Mouse (Mus musculus): ENCODE data around the gene Gpbp1. TPM values are rescaled to one million over a fixed set of nuclear protein-coding genes. Genes with fewer than 3 reads are reported as not detected.
A peak's percentile ranks its signal among the peaks of the same experiment; 100 is the strongest.

Gpbp1 gene
- polyA plus RNA-seq (2016; fragmentation: Nextera tagmentation; extraction: Ambion mirVana) = 97.9 and 102 TPM in 2 replicates

DNA sequence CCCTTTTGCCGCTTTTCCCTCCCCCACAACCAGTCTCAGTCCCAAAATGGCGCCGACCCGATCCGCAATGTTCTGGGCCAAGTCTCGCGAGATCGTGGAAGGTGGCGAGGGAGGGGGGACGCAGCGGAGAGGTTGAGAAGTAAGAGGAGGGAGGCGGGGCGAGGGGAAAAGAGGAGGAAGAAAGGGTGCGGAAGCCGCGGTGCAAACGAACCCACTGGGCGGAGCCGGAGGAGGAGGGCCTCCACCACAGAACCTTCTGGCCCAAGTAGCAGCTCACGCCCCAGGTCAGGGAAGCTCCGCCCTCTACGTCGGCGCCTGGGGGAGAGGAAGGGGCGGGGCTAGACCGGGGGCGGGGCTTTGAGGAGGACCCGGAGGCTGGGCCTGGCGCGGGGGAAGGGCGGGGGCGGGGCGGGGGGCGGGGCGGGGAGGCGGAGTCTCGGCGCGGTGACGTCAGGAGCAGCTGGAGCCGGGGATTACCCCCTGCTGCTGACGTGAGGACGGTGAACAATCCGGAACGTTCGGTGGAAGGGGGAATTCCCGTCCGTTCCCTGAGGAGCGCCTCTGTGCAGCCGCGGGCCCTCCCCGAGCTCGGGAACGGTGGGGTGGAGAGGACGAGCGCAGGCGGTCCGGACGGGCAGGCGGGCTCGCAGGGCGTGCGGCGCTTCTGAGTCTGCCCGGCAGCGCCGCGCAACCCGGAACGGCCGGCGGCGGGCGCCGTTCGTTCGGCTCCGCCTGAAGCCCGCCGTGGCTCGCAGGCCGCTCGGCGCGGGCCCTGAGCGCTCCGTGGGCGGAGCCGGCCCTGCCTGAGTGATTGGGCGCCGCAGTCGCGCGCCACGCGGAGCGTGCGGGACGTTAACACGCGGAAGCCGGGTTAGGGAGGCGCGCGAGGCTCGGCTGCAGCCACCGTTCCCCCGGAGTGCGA lies at the start of gene Gpbp1:
Gene Gpbp1, minus strand, starts transcription at position 310 of the 922 bp plus-strand sequence.
- Histone ChIP-seq H3K27me3 (ENCODE audit: low read depth, poor library complexity, severe bottlenecking) (peaks cover 30% of the 10 kb centered on the region), H3K4me3 (peak within 1 kb of the TSS; percentile 92), H3K27ac (replicated peaks) (peak within 1 kb of the TSS; percentile 98), H3K9me3 (replicated peaks) (no peaks in the 10 kb centered on the region), H3K36me3 (0 out of 2 replicates have a peak, but pooled peaks cover 7% of the 10 kb centered on the region), H3K4me1 (peaks cover 40% of the 10 kb centered on the region)
- DNase-seq (ENCODE audit: low spot score) = peak; percentile 100
- WGBS = under 1% methylated on average over 106 of the region's 109 CpGs

DNA sequence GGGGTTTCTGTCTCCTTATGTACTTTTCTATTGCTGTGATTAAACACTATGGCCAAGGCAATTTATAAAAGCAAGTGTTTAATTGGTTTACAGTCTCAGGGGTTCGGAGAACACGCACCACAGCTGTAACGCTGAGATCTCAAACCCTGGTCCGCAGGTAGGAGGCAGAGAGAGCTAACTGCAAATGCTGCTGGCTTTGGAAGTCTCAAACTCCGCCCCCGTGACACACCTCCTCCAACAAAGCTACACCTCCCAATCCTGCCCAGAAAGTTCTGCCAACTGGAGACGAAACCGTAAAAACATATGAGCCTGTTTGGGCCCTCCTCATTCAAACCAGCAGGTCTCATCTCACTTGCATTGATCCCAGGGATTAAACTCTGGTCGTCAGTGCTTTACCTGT lies 47.8 kb upstream of the Gpbp1 start:
- DNase-seq (ENCODE audit: low spot score) = no peak
- WGBS = 83% methylated on average over 9 of the region's 9 CpGs

DNA sequence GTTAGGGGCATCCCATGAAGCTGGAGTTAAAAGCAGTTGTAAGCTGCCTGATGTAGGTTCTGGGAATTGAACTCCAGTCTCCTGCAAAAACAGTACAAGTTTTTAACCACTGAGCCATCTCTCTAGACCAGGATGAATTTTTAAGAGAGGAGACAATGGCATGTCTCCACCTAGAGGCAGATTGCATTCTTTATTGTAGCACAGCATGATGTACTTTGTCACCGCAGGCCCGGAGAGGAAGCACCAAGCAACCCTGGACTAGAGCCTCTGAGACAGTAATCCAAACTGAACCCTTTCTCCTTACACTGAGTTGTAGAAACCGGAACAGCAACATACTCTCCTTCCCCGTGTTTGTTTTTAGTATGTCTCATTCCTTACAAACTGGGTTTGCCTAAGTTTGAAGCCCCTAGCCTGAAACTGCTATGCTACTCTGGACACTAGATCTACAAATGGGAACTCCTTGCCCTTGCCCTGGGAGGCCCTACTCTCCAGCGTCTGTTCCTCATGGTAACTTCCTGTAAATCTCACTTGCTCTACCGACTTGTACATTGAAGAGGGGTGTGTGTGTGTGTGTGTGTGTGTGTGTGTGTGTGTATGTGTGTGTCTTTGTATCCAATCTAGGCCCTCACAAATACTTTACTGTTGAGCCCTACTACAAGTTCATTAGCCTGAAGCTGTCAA lies 46.4 kb upstream of the Gpbp1 start:
- WGBS = 88% methylated on average over 6 of the region's 6 CpGs
- Histone ChIP-seq H3K27ac (replicated peaks) (no peak overlapping the region), H3K9me3 (replicated peaks) (no peaks in the 10 kb centered on the region), H3K4me1 (no peaks in the 10 kb centered on the region), H3K4me3 (no peak overlapping the region), H3K36me3 (no peaks in the 10 kb centered on the region), H3K27me3 (ENCODE audit: low read depth, poor library complexity, severe bottlenecking) (no peaks in the 10 kb centered on the region)
- no peak for DNase-seq (ENCODE audit: low spot score)

More for the DNA sequence above, 47.8 kb upstream of the Gpbp1 start:
- H3K4me1 ChIP-seq = no peaks in the 10 kb centered on the region
- H3K4me3 ChIP-seq = no peak overlapping the region
- no peak overlapping the region for H3K27ac ChIP-seq (replicated peaks)
- H3K27me3 ChIP-seq (ENCODE audit: low read depth, poor library complexity, severe bottlenecking) = no peaks in the 10 kb centered on the region
- H3K9me3 ChIP-seq (replicated peaks) = no peaks in the 10 kb centered on the region
- no peaks in the 10 kb centered on the region for H3K36me3 ChIP-seq

DNA sequence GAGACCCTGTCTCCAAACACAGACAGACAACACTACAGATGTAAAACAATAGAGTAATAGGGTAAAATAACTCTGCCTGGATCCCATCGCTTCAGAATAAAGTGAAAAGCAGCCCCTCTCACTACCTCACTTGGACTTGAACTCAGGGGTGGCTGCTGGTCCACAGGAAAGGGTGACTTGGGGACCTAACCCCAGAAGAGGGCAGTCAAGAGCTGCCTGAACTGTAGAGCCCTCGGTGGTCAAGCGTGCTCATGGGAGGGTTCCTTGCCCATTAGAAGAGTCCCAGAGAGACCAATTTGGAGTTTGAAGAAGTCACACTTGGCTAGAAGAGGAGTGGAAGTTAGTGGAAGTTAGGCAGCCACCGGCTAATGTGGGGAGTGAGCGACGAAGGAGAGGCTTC lies 44.2 kb upstream of the Gpbp1 start:
- 75% methylated on average over 6 of the region's 6 CpGs for WGBS
- DNase-seq (ENCODE audit: low spot score) = peak; percentile 14
- no peaks in the 10 kb centered on the region for H3K4me1 ChIP-seq
- no peaks in the 10 kb centered on the region for H3K9me3 ChIP-seq (replicated peaks)
- H3K27me3 ChIP-seq (ENCODE audit: low read depth, poor library complexity, severe bottlenecking) = no peaks in the 10 kb centered on the region
- no peaks in the 10 kb centered on the region for H3K36me3 ChIP-seq
- no peak overlapping the region for H3K4me3 ChIP-seq
- H3K27ac ChIP-seq (replicated peaks) = no peak overlapping the region

DNA sequence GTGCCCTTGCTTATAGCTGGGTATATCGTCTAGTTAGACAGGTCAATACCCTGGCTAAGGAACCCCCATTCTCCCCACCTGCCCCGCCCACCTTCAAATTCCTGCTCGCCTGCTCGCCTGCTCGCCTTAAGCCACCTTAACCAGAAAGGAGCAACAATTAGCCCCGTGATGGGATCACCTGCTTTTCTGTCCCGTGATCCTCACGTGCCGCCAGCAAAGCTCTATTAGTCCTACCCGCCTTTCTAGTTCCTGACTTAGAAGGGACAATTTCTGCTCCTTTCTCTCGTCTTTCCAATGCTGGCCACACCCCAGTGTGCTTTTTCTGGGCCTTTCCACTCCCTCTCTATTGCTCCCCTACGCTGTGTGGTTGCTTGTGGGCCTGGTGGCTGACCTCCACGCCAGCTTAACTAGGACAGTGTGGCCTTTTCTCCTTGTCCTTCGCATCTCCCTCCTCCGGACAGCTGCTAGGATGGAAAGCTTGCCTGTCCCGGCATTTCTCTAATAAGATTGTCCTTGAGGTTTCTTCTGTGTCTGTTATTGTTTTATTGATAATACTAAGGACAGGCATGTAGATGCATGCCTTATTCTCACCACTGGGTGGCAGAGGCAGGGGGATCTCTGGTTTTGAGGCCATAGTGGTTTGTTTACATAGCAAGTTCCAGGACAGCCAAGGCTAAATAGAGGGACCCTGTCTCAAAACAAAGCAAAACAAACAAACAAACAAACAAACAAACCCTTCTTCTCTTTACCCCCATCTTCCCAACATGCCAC lies 42.5 kb upstream of the Gpbp1 start:
- Histone ChIP-seq H3K4me3 (no peak overlapping the region), H3K36me3 (no peaks in the 10 kb centered on the region), H3K9me3 (replicated peaks) (no peaks in the 10 kb centered on the region), H3K27ac (replicated peaks) (no peak overlapping the region), H3K4me1 (no peaks in the 10 kb centered on the region), H3K27me3 (ENCODE audit: low read depth, poor library complexity, severe bottlenecking) (no peaks in the 10 kb centered on the region)
- WGBS = 86% methylated on average over 16 of the region's 16 CpGs
- DNase-seq (ENCODE audit: low spot score) = no peak

DNA sequence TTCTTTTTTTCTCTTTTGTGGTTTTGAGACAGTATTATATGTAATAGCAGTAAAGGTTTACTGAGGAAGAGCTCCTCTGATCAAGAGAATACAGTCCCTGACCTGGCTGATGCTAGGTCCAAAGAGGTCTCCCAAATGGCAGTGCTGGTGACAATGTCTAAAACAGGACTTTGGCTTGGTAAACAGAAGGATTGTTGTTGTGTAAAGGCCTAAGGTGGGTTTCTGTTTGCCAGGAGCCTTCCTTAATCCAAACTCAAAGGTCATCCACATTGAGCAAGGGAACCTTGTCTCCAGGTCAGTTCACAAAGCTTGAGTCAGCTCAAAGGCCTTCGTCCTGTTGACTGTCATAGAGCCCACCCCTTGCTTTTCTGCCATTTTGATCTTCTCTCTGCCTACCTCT lies 41.8 kb upstream of the Gpbp1 start:
- H3K27me3 ChIP-seq (ENCODE audit: low read depth, poor library complexity, severe bottlenecking) = no peaks in the 10 kb centered on the region
- 85% methylated on average over 1 of the region's 1 CpGs for WGBS
- H3K27ac ChIP-seq (replicated peaks) = no peak overlapping the region
- no peaks in the 10 kb centered on the region for H3K36me3 ChIP-seq
- H3K4me3 ChIP-seq = no peak overlapping the region
- no peaks in the 10 kb centered on the region for H3K4me1 ChIP-seq
- H3K9me3 ChIP-seq (replicated peaks) = no peaks in the 10 kb centered on the region
- no peak for DNase-seq (ENCODE audit: low spot score)

DNA sequence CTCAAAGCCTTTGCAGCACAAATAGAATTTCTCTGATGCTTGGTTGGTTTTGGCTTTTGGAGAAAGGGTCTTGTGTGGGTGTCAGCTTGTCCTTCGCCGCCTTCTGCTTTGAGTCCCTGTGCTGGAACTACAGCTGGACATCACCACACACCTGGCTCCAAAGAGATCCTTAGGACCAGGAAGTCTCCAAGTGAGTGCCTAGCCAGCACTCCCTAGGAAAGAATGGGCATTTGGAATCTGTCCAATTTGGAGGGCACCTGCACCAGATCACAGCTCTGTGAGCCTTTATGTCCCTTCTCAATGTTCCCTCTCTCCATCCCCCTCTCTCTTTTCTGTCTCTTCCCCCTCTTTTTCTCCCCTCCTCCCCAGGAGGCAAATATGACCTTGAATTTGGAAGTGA lies 34.4 kb upstream of the Gpbp1 start:
- H3K27me3 ChIP-seq (ENCODE audit: low read depth, poor library complexity, severe bottlenecking) = no peaks in the 10 kb centered on the region

DNA sequence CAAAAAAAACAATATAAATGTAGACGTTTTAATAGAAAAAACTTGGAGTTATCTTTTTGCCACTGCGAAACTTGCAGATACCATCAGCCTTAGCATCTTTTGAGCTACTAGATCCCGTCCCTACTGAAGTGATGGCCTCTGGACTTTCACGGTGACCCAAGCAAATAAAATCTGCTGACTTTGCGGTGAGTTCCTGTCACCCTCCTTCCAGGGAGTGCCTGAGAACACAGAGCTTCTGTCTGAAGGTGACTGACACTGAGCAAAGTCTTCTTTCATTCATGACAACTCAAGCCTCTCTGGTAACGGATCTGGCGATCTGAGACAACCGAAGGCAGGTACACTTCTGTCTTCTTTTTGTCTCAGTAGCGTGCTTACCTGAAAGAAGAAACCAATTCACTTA lies 32.4 kb upstream of the Gpbp1 start:
- WGBS = 89% methylated on average over 9 of the region's 9 CpGs
- no peaks in the 10 kb centered on the region for H3K4me1 ChIP-seq
- no peak overlapping the region for H3K4me3 ChIP-seq
- H3K9me3 ChIP-seq (replicated peaks) = no peaks in the 10 kb centered on the region
- no peak overlapping the region for H3K27ac ChIP-seq (replicated peaks)
- no peak for DNase-seq (ENCODE audit: low spot score)
- H3K27me3 ChIP-seq (ENCODE audit: low read depth, poor library complexity, severe bottlenecking) = no peaks in the 10 kb centered on the region
- no peaks in the 10 kb centered on the region for H3K36me3 ChIP-seq

More for the DNA sequence above, 34.4 kb upstream of the Gpbp1 start:
- Histone ChIP-seq H3K27ac (replicated peaks) (no peak overlapping the region), H3K4me3 (no peak overlapping the region), H3K36me3 (no peaks in the 10 kb centered on the region), H3K4me1 (no peaks in the 10 kb centered on the region), H3K9me3 (replicated peaks) (no peaks in the 10 kb centered on the region)
- no peak for DNase-seq (ENCODE audit: low spot score)
- 78% methylated on average over 2 of the region's 2 CpGs for whole genome bisulfite sequencing

DNA sequence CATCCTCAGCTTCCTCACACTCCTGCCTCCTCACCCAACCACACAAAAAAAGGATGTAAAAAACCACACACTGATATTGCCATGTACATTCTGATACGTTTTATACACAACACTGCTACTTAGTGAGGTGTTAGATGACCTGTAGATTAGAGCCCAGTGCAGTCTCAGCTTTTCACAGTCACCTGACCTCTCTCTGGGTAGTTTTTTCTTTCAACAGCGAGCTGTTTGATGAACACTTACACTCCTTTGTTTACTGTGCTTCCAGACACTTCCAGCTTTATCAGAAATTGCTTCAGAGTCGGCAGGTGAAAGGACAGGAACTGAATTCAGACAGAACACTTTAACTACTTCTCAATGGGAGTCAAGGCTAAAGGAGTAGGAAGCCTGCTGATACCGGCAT lies 30.5 kb upstream of the Gpbp1 start:
- no peak overlapping the region for H3K27ac ChIP-seq (replicated peaks)
- no peak for DNase-seq (ENCODE audit: low spot score)
- H3K9me3 ChIP-seq (replicated peaks) = no peaks in the 10 kb centered on the region
- H3K36me3 ChIP-seq = no peaks in the 10 kb centered on the region
- H3K27me3 ChIP-seq (ENCODE audit: low read depth, poor library complexity, severe bottlenecking) = no peaks in the 10 kb centered on the region
- no peaks in the 10 kb centered on the region for H3K4me1 ChIP-seq
- 83% methylated on average over 4 of the region's 4 CpGs for WGBS
- H3K4me3 ChIP-seq = no peak overlapping the region

DNA sequence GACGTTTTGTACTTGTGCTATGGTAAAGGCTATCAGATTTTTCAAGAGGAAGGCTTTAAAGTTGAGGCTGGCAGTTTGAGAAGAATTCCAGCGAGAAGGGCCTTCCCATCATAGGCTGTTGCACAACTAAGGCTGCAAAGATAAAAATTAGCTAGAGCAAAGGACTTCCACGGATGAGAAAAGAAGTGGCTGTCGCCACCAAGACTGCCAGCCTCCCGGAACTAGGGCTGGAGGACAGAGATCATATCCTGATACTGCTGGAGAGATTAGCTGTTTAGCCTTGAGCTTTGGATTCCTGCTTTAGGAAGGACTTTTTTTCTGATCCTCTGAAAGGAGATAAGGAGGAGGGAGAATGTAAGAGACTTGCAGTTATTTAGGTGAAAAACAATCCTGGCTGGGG lies 28.4 kb upstream of the Gpbp1 start:
- H3K9me3 ChIP-seq (replicated peaks) = no peaks in the 10 kb centered on the region
- H3K27ac ChIP-seq (replicated peaks) = no peak overlapping the region
- no peaks in the 10 kb centered on the region for H3K36me3 ChIP-seq
- H3K4me1 ChIP-seq = no peaks in the 10 kb centered on the region
- no peak for DNase-seq (ENCODE audit: low spot score)
- no peaks in the 10 kb centered on the region for H3K27me3 ChIP-seq (ENCODE audit: low read depth, poor library complexity, severe bottlenecking)
- 84% methylated on average over 5 of the region's 5 CpGs for WGBS
- no peak overlapping the region for H3K4me3 ChIP-seq

DNA sequence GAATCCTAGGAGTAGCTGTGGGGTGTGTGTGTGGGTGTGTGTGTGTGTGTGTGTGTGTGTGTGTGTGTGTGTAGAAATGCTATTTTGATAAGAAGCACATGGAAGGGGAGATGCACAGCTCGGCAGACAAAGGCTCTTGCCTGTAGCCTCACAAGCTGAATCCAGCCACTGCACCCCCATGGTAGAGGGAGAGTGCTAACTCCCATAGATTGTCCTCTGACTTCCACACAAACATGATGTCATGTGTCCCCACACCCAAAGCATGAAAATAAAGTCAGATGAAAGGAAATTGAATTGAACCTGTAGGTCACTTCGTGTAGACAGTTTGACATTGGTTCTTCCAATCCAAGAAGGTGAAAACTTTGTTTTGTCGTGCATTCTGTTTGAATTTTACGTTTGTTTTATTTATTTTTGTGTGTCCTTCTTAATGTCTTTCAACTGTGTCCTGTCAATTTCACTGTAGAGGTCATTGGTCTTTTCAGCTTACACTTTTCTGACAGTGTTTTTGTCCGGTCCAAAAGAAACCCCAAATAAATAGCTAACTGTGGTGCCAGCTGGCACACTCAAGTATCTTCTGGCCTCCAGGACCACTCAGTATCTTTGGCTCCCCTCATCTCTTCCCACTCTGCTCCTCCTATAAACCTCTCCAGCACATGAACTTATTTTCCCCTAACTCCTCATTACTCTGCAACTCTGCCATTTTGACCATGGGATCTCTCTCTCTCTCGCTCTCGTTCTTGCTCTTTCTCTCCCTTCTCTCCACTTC lies 26.7 kb upstream of the Gpbp1 start:
- Histone ChIP-seq H3K4me1 (no peaks in the 10 kb centered on the region), H3K36me3 (no peaks in the 10 kb centered on the region), H3K4me3 (no peak overlapping the region), H3K27ac (replicated peaks) (no peak overlapping the region), H3K9me3 (replicated peaks) (no peaks in the 10 kb centered on the region), H3K27me3 (ENCODE audit: low read depth, poor library complexity, severe bottlenecking) (no peaks in the 10 kb centered on the region)
- WGBS = 86% methylated on average over 7 of the region's 7 CpGs
- DNase-seq (ENCODE audit: low spot score) = no peak

DNA sequence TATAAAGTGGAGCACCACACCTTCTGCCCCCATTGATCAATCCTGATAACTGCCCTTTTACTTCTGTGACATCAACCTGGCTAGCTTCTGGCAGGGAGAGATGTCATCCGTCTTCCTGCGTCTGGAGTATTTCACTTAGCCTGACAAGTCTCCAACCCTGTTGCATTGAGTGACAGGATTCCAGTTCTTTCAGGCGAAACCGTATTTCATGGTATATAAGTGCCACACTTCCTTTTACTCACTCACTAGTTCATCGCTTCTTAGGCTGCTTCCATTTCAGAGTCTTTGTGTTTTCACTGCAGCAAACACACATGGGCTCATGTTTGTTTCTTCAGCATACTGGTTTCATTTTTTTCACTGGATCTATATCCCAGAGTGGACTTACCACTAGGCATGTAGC lies 19.5 kb upstream of the Gpbp1 start:
- 33% methylated on average over 5 of the region's 5 CpGs for WGBS
- no peaks in the 10 kb centered on the region for H3K27me3 ChIP-seq (ENCODE audit: low read depth, poor library complexity, severe bottlenecking)

More for the DNA sequence above, 19.5 kb upstream of the Gpbp1 start:
- Histone ChIP-seq H3K9me3 (replicated peaks) (no peaks in the 10 kb centered on the region), H3K27ac (replicated peaks) (no peak overlapping the region), H3K4me1 (no peaks in the 10 kb centered on the region), H3K36me3 (no peaks in the 10 kb centered on the region), H3K4me3 (no peak overlapping the region)
- no peak for DNase-seq (ENCODE audit: low spot score)

Measured in midbrain, embryonic 10.5 days (tissue).